Mouse (Mus musculus) effector memory CD4-positive, alpha-beta T cell, adult 5 months (primary cell): ENCODE measurements around the gene Il10. TPM values are rescaled to one million over a fixed set of nuclear protein-coding genes. Genes with fewer than 3 reads are reported as not detected.

ENCODE experiments used
- polyA plus RNA-seq: library from polyadenylated mRNA; unstranded; fragments of 100-300 nt; shearing (Covaris generic); gene quantifications from one replicate; pipeline ENCODE4 v1.2.1, GENCODE M21; 2017

Il10 gene
- 4.1 TPM for polyA plus RNA-seq

GRCm38 (mm10) chr1:131019492-131020098, at the start of gene Il10:
Gene Il10 (plus strand): TSS chr1:131019845.

Other genes starting within 250 kb of the Il10 start
- gene Fcamr, start 218.9 kb upstream of the Il10 start, polyA plus RNA-seq = 0.21 TPM
- gene Pigr, start 193.2 kb upstream of the Il10 start, polyA plus RNA-seq = not detected
- gene Fcmr, start 154.2 kb upstream of the Il10 start, polyA plus RNA-seq = not detected
- gene Il24, start 132.4 kb upstream of the Il10 start, polyA plus RNA-seq = not detected
- not detected for gene Il20, start 108.4 kb upstream of the Il10 start, polyA plus RNA-seq
- gene Il19, start 79.7 kb upstream of the Il10 start, polyA plus RNA-seq = not detected
- gene Mapkapk2, start 78.0 kb downstream of the Il10 start, polyA plus RNA-seq = 178 TPM
- gene Dyrk3, start 118.5 kb downstream of the Il10 start, polyA plus RNA-seq = 1.3 TPM
- 44.4 TPM for gene Eif2d, start 133.3 kb downstream of the Il10 start, polyA plus RNA-seq
- 224 TPM for gene Rassf5, start 225.4 kb downstream of the Il10 start, polyA plus RNA-seq